Mouse (Mus musculus) neural tube, embryonic 11.5 days (tissue): Measurements from ENCODE around the gene Hist1h2ah. TPM values are rescaled to one million over a fixed set of nuclear protein-coding genes. Genes with fewer than 3 reads are reported as not detected.

Experiments used
- ATAC-seq: fragments of 200-750 bp; cut with Nextera tagmentation; 2 replicates; pipeline ENCODE4 v1.8.0; 2017; ENCODE audit warnings: moderate number of reproducible peaks, mild to moderate bottlenecking, moderate TSS enrichment, moderate library complexity; ENCODE audit not compliant: insufficient read depth, low FRiP score, low TSS enrichment
- DNase-seq: peaks from one replicate; pipeline ENCODE4 v3.0.0-alpha.2; 2015; ENCODE audit warnings: low spot score
- H3K27ac ChIP-seq: fragments of 300-500 bp; sonication (generic); 2 replicates; pipeline ENCODE4 v1.5.1; 2014; ENCODE audit warnings: low read depth, mild to moderate bottlenecking, low read length
- H3K27me3 ChIP-seq: fragments of 300-500 bp; sonication (generic); 2 replicates; pipeline ENCODE4 v1.6.1; 2014; ENCODE audit warnings: mild to moderate bottlenecking, low read length, mixed read lengths; ENCODE audit not compliant: control insufficient read depth, insufficient read depth
- H3K36me3 ChIP-seq: fragments of 300-500 bp; sonication (generic); 2 replicates; pipeline ENCODE4 v1.6.1; 2014; ENCODE audit warnings: mild to moderate bottlenecking, low read length, moderate library complexity, mixed read lengths; ENCODE audit not compliant: control insufficient read depth, insufficient read depth
- H3K4me1 ChIP-seq: fragments of 300-500 bp; sonication (generic); 2 replicates; pipeline ENCODE4 v1.6.1; 2014; ENCODE audit warnings: low read length, mixed read lengths; ENCODE audit not compliant: control insufficient read depth, insufficient read depth
- H3K4me2 ChIP-seq: fragments of 300-500 bp; sonication (generic); 2 replicates; pipeline ENCODE4 v1.6.1; 2014; ENCODE audit warnings: low read depth, mild to moderate bottlenecking, moderate library complexity
- H3K4me3 ChIP-seq: fragments of 300-500 bp; sonication (generic); 2 replicates; pipeline ENCODE4 v1.5.1; 2014; ENCODE audit warnings: low read depth, low read length
- H3K9ac ChIP-seq: fragments of 300-500 bp; sonication (generic); 2 replicates; pipeline ENCODE4 v1.6.1; 2014; ENCODE audit warnings: mild to moderate bottlenecking, low read length
- H3K9me3 ChIP-seq: fragments of 300-500 bp; sonication (generic); 2 replicates; pipeline ENCODE4 v1.6.1; 2016; ENCODE audit warnings: low read length; ENCODE audit not compliant: control insufficient read depth
- WGBS: fragments of 180-500 bp; shearing (Covaris S2); extraction: QIAGEN DNeasy Blood & Tissue Kit; methylation state at CpG from one replicate; pipeline ENCODE4 v1.1.7; 2014; 5-methylcytosine and 5-hydroxymethylcytosine counted together
- polyA plus RNA-seq: library from polyadenylated mRNA; unstranded; fragments of >200 nt; fragmentation: Nextera tagmentation; extraction: Ambion mirVana; gene quantifications from 2 replicates; pipeline ENCODE4 v1.2.1, GENCODE M21; 2014

Hist1h2ah gene
- polyA plus RNA-seq, 1 experiment from 2014 or later, result 6.6 TPM

- DNase-seq (no peak), ATAC-seq (no peak)
- no peak overlapping the region for H3K4me3 ChIP-seq
- H3K4me2 ChIP-seq, result no peak overlapping the region
- H3K9ac ChIP-seq, result no peak overlapping the region
- no peaks in the 10 kb centered on the region for H3K9me3 ChIP-seq
- no peak overlapping the region for H3K27ac ChIP-seq
- no peaks in the 10 kb centered on the region for H3K27me3 ChIP-seq
- WGBS, result 19% methylated on average over 4 of the region's 4 CpGs
- no peaks in the 10 kb centered on the region for H3K36me3 ChIP-seq
- H3K4me1 ChIP-seq, result peaks cover 3% of the 10 kb centered on the region
Measured at GRCm38 (mm10) chr13:22030493-22030892, 4.9 kb downstream of the Hist1h2ah start.

DNA sequence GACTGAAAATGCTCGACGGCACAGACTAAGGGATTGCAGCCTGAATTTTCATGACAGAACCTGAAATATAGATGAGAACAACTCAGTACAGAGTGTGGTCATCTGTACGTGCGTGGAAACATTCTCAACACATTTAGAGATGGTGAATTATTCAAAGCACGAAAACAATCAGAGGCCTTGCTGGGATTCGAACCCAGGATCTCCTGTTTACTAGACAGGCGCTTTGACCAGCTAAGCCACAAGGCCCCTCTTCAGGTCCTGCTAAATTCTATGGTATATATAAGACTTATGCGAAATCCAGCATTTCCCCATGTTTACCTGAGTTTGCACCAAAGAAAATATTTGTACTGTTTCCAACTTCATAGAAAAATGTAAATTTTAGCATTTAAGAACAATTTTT is 5.4 kb downstream of the Hist1h2ah start:
- WGBS, result 32% methylated on average over 8 of the region's 8 CpGs
- ATAC-seq, result no peak
- H3K27me3 ChIP-seq, result no peaks in the 10 kb centered on the region
- H3K27ac ChIP-seq, result no peak overlapping the region
- no peak overlapping the region for H3K9ac ChIP-seq
- H3K4me1 ChIP-seq, result peaks cover 3% of the 10 kb centered on the region
- H3K9me3 ChIP-seq, result no peaks in the 10 kb centered on the region
- no peak overlapping the region for H3K4me3 ChIP-seq
- no peak overlapping the region for H3K4me2 ChIP-seq
- DNase-seq, result no peak
- H3K36me3 ChIP-seq, result no peaks in the 10 kb centered on the region

DNA sequence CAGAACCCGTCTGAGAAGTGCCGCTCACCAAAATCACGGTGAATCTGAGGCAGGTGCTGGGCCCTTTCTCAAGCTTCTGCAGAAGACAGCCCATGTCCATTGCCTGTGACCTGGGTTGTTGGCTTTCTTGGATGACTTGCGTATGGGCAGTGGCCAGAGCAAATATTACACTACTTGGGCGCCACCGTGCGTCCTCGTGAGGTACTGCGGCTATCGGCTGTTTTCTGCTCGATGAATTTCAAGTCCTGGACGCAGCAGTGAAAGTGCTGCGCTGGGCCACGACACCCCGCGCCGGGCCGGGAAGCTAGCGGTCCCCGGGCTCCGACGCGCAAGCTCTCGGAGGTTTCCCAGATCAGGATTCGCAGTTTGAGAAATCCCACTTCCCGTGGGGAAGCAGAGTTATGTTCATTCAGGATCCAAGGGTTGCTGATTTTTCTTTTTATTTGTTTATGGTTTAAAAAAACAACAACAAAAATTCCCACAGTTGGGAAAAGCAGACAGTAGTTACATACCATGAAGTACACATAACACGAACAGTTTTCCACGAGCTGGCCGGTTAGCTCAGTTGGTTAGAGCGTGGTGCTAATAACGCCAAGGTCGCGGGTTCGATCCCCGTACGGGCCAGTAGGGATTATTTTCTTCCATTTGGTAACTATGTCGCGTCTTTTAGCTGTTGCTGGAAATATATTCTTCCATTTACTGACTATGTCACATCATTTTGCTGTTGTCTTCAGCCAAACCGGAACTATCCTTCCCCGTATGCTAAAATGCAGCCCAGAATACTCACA is 6.5 kb downstream of the Hist1h2ah start:
- Histone ChIP-seq H3K4me1 (no peaks in the 10 kb centered on the region), H3K36me3 (no peaks in the 10 kb centered on the region), H3K27me3 (no peaks in the 10 kb centered on the region), H3K9ac (peak overlapping the region; percentile 41), H3K27ac (no peak overlapping the region), H3K9me3 (no peaks in the 10 kb centered on the region), H3K4me2 (peak overlapping the region; percentile 37), H3K4me3 (peak overlapping the region; percentile 35)
- DNase-seq, result peak; percentile 93
- under 1% methylated on average over 40 of the region's 40 CpGs for WGBS
- ATAC-seq, result peak; percentile 80

DNA sequence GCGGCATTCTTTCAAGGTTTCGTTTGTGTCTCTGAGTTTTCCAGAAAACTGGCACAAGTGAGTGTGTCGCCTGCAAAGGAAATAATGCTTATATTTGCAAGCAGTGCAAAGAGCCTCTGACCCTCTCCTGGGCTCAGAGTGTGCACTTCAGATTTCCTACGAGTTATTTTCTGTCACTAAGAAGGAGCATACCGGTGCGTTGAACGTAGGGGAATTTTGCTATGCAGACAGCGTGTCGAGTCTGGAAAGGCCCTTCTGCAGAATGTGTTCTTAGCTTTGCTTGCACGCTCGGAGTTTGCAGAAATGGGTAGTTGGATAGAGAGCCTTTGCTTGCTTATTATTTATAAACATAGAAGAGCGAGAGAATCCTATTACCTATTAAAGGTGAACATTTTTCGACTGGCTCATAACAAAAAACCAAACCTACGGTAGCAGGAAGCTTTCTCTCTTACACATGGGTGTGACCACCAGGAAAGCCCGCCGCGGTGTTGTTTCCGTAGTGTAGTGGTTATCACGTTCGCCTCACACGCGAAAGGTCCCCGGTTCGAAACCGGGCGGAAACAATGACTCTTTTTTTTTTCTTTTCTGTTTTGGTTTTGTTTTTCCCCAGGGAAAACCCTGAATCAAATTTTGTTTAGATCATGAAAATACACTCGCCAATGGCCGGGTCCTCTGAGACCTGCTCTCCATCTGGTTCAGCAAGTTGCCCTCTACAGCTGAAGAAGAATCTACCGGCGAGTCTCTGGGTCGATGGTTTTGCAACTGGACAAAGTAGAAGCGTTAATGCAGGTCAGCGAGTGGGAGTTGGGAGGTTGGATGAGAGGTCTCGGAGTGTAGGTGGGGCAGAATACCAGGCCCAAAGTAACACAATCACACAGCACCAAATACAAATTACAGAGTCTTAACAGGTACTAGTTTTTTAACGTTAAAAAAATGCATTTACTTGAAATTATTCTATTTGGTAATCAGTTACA is 9.0 kb downstream of the Hist1h2ah start:
- Histone ChIP-seq H3K4me1 (no peaks in the 10 kb centered on the region), H3K9ac (peak overlapping the region; percentile 55), H3K27me3 (no peaks in the 10 kb centered on the region), H3K4me2 (peak overlapping the region; percentile 57), H3K36me3 (no peaks in the 10 kb centered on the region), H3K27ac (no peak overlapping the region), H3K9me3 (no peaks in the 10 kb centered on the region), H3K4me3 (peak overlapping the region; percentile 44)
- ATAC-seq, result 0 out of 2 replicates have a peak, but pooled peaks have one; percentile 39
- DNase-seq, result peak; percentile 94
- WGBS, result under 1% methylated on average over 35 of the region's 35 CpGs

DNA sequence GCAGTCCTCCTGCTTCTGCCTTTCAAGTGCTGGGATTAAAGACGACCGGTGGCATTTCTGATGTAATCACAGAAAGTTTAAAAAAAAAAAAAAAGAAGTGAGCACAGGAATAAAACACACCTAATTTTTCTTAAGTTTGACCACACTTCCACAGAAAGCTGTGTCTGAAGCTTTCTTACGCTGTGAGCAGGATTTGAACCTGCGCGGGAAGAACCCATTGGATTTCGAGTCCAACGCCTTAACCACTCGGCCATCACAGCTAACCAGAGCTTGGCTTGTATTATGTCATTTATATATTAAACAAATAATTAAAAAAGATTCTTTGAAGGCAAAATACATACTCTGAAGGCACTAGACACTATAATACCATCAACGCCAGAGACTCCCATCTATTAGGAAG is 13.1 kb downstream of the Hist1h2ah start:
- Histone ChIP-seq H3K27me3 (peaks cover 10% of the 10 kb centered on the region), H3K4me2 (peak overlapping the region; percentile 57), H3K4me1 (0 out of 2 replicates have a peak, but pooled peaks cover 3% of the 10 kb centered on the region), H3K27ac (no peak overlapping the region), H3K9me3 (no peaks in the 10 kb centered on the region), H3K36me3 (no peaks in the 10 kb centered on the region), H3K4me3 (peak overlapping the region; percentile 42), H3K9ac (peak overlapping the region; percentile 15; the same call in 1 of the 2 replicates)
- WGBS, result under 1% methylated on average over 9 of the region's 9 CpGs
- DNase-seq (peak; percentile 86), ATAC-seq (peak; percentile 64; the same call in 1 of the 2 replicates)

GRCm38 (mm10) chr13:22021581-22021980 is 13.8 kb downstream of the Hist1h2ah start:
- peak overlapping the region; percentile 36 for H3K9ac ChIP-seq
- WGBS, result 0% methylated on average over 11 of the region's 11 CpGs
- peaks cover 10% of the 10 kb centered on the region for H3K27me3 ChIP-seq
- no peaks in the 10 kb centered on the region for H3K36me3 ChIP-seq
- H3K4me2 ChIP-seq, result peak overlapping the region; percentile 57
- ATAC-seq (no peak), DNase-seq (no peak)
- 0 out of 2 replicates have a peak, but pooled peaks cover 3% of the 10 kb centered on the region for H3K4me1 ChIP-seq
- H3K9me3 ChIP-seq, result no peaks in the 10 kb centered on the region
- H3K27ac ChIP-seq, result no peak overlapping the region
- peak overlapping the region; percentile 42 for H3K4me3 ChIP-seq

DNA sequence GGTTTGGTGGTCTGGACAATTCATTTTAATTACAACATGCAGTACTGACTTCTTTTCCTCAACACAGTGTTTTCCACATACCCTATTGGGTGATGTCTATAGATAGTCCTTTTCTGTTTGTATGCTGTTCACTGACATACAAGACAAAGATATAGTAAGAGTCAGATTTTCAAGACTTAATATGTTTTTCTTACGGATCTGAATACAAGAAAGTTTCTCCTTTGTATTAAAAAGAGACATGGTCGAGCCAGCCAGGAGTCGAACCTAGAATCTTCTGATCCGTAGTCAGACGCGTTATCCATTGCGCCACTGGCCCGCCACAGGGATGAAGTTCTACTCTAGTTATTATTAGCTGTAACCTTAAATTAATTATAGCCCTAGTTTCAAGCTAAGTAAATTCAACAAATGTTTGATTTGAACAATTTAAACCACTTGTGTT is 14.4 kb downstream of the Hist1h2ah start:
- Histone ChIP-seq H3K4me3 (peak overlapping the region; percentile 42), H3K27ac (no peak overlapping the region), H3K27me3 (peaks cover 10% of the 10 kb centered on the region), H3K4me2 (peak overlapping the region; percentile 57), H3K9me3 (no peaks in the 10 kb centered on the region), H3K9ac (no peak overlapping the region), H3K36me3 (no peaks in the 10 kb centered on the region), H3K4me1 (0 out of 2 replicates have a peak, but pooled peaks cover 3% of the 10 kb centered on the region)
- ATAC-seq (peak; percentile 76), DNase-seq (peak; percentile 67)
- under 1% methylated on average over 8 of the region's 8 CpGs for WGBS

DNA sequence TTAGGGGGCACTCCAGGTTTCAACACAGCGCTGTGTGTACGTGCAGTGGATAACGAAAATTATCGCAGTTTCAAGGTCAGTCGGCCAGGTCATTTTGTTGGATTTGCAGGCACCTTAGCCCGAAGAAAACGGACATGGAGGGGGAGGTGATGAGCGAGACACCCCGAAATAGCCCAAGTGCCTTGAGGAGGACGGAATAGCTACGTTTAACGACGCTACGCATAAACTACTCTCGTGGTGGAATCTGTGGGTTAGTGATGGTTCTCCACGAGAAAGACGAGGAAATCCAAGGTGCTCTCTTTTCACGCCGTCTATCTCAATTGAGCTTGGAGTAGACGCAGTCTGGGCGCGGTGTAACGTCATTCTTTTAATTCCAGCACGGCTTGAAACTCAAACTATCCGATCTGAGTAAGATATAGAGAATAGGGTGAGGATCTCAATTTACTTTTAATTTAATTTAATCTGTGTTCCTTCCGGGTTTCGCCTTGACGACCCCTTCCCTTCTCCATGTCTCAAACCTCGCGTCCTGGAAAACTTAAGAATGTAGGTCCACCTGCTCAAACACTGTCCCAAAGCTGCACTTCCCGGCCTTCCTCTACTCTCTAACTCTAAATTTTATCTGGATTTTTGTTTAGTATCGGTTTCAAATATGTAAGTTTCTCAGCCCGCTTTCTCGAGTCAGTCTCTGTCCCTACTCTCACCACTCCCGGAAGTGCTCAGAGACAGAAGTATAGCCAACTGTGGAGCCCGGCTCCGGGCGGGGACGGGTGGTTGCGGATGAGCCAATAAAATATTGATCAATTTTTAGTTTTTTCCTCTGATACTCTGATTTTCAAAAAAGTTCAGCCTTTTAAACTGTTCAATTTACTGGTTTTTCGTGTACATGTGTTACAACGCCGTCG is 15.2 kb downstream of the Hist1h2ah start:
- Histone ChIP-seq H3K4me1 (0 out of 2 replicates have a peak, but pooled peaks cover 3% of the 10 kb centered on the region), H3K4me2 (peak overlapping the region; percentile 57), H3K9ac (no peak overlapping the region), H3K9me3 (no peaks in the 10 kb centered on the region), H3K4me3 (peak overlapping the region; percentile 42), H3K27me3 (peaks cover 15% of the 10 kb centered on the region), H3K27ac (no peak overlapping the region), H3K36me3 (no peaks in the 10 kb centered on the region)
- WGBS, result under 1% methylated on average over 44 of the region's 44 CpGs
- no peak for DNase-seq
- no peak for ATAC-seq
